Mouse (Mus musculus): Measurements from ENCODE around the gene Bicc1.

- no peak for TF ChIP-seq GATA1 (IDR thresholded peaks at IDR 0.05; ENCODE audit: borderline replicate concordance, low read length)
- TF ChIP-seq FLI1 (IDR thresholded peaks at IDR 0.05; ENCODE audit: low read length), result no peak
These were observed 206.7 kb downstream of the Bicc1 start for GRCm38 (mm10) chr10:70952770-70953147.
